Mouse (Mus musculus) left cerebral cortex, postnatal 10 days (tissue): ENCODE measurements at regions not wholly inside any gene's neighbourhood (a gene's known extent, or its start where the extent isn't known, plus 50 kb on each side); places are given as distances from the start of the nearest gene placed in this dataset.

Experiments
- DNase-seq, 2 experiments: peaks; one replicate each; pipeline ENCODE4 v3.0.0; 2021 to 2022; ENCODE audit warnings: low spot score in 2 of 2, mixed read lengths in 1 of 2; ENCODE audit errors: extremely low spot score in 1 of 2
- intact Hi-C: fragments of 180-260 bp; cut with DNase I; formaldehyde crosslinking; loops from one replicate; pipeline ENCODE4 v1.15.1; 2025

DNA sequence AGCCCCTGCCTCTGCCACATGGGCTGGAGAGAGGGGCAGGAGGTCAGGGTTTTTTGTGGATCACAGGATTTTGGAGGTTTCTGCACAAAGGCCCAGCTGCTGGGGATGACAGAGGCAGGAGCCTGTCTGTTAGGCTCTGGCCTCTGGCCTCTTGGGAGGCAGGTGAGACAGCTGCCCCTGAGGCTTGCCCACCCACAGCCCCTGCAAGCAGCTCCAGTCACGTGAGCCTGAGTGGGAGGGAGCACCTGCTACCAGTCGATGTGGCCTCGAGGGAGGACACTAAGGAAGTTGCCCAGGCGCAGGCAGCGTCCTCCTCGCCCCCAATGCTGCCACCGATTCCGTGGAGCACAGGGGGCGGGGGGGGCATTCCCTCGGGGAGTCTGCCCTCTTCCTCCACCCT, 80.3 kb downstream of the Gadd45g start:
- intact Hi-C loops: no loop called here
- no peak for DNase-seq

DNA sequence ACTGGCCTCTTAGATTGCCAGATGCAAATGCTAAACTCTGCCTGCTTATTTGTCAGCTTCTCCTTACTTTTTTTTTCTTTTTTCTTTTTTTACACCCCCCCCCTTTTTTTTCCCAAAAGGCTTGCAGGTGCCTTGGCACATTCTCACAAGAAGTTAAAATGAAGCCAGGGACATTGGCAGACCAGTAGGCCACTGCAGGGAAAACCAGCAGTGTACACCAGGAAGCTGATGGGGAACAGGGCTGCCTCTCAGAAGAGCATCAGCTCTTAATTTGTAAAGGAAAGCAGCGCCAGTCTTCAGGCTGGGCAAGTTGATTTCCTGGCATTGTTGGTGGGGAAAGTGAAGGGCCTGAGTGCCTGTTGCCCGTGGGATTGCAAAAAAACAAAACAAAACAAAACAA, 83.3 kb downstream of the Gadd45g start:
- intact Hi-C loops: no loop called here

DNA sequence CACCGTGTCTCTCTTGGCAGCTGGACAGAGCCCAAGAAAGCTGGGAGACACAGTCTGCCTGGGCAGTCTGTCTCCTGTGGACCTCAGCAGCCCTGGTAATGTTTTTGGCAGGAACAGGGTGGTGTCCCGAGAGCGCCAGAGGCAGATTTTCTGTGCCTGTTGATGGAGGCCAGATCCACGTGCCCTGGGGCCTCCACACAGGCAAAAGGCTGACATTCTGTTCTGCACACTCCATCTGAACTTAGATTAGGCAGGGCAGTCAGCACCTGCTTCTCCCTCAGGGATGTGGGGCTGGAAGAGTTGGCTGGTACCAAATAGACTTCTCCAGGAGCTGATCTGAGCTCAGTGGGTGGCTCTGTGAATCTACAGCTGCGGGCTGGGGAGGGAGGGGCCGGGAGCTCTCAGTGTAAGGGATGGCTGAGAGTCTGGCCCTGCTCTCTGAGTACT, 83.8 kb downstream of the Gadd45g start:
- peak in 1 of 2 experiments; percentile 37 for DNase-seq
- intact Hi-C loops: no loop called here

More for the DNA sequence above, 83.3 kb downstream of the Gadd45g start:
- no peak for DNase-seq

DNA sequence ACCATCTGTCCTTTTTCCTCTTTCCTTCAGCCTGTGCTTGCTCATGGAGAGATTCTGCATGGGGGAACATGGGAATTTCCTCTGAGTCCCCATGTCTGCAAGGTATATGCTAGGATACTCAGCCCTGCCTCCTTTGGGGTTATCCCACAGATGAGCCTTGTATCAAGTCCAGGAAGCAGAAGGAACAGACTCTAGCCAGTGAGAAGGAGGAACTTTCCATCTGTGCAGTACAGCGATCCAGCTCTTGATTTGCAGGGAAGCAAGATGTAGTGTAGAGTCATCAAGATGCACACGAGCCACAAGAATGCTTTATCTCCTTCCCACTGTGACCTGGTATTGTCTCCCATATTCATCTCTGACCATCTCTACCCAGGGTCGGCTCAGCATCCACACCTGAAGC, 84.5 kb downstream of the Gadd45g start:
- DNase-seq: no peak
- intact Hi-C loops: no loop called here

DNA sequence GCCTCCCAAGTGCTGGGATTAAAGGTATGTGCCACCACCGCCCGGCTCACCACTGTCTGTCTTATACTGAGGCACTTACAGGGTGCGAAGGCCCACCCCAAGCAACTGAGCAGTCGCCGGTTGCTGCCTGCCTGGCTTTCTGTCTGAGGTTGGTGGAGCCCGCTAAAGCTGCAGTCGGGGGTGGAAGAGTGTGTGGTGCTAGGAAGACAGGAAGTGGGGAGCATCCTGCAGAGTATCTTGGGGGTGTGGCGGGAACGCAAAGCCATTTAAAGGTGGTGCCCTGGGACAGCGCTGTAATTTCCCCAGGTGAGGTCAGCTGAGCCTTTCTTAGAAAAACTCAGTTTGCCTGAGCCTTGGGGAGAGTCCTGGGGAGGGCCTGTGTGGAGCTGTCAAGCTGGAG, 89.3 kb downstream of the Gadd45g start:
- intact Hi-C loops: no loop called here
- DNase-seq: no peak

DNA sequence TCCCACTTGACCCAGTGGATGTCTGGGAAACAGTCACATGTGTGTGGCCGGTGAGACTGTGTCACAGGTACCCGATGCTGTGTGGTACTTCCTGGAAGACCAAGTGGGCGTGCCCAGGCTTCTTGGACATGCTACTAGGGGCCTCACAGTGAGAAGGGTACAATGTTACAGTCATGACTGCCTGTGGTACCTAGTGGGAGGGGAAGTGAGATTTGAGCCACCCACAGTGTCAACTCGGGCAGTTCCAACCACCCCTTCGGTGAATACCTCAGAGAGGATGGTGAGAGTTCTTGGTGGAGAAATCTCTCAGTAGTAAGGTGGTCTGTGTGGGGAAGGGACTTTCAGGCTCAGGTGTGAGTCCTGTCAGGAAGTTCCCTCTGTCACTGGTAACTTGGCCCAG, 90.0 kb downstream of the Gadd45g start:
- intact Hi-C loops: no loop called here
- DNase-seq: no peak

DNA sequence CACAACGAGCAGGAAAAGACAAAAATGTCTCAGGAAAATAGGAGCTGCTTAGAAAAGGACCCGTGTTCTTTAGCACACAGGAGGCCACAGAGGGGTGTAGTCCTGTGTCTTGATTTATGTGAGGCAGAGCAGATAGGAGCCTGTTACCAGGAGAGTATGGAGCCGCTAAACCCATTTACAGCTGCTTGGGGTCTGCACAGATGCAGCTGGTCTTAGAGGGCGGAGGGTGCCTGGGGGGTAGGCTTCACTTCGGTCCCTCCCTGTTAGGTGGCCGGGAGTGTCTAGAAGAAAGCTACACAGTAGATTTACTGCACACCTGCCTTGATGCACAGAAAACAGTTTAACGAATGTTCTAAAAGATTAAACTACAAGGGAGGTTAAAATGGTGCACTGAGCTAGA, 91.4 kb downstream of the Gadd45g start:
- no peak for DNase-seq
- intact Hi-C loops: no loop called here

DNA sequence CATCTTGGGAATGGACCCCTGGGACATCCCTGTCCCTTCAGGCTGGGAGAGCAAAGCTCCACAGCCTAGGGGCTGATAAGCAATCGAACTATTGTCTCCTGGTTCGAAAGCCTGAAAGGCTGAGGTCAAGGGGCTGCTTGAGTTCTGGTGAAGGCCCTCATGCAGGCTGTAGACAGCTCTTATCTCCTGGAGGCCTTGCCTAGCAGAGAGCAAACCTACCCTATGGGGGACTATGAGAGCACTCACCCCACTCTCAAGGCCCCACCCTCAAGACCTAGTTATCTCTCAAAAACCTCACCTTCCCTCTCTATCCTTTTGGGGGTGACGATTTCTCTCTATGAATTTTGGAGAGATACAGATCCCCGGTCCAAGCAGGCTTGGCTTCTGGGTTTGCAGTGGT, 92.8 kb downstream of the Gadd45g start:
- intact Hi-C loops: no loop called here
- DNase-seq: no peak

DNA sequence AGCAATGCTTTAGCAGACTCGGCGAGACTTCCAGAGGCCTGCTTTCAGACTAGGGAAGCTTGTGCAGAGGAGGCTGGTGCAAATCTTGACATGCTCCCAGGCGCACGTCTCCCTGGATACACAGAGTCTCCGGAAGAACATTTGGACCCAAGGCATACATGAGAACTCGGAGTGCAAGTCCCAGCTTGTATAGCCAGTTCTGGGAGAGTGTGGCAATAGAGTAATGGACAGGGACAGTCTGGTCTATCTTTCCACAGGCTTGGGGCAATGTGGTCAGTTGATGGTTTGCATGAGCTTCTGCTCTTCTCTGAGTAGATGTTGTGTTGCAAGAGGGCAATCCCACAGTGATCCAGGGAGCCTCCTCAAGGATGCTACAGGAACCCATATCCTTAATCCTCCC, 93.2 kb downstream of the Gadd45g start:
- intact Hi-C loops: no loop called here
- DNase-seq: no peak

DNA sequence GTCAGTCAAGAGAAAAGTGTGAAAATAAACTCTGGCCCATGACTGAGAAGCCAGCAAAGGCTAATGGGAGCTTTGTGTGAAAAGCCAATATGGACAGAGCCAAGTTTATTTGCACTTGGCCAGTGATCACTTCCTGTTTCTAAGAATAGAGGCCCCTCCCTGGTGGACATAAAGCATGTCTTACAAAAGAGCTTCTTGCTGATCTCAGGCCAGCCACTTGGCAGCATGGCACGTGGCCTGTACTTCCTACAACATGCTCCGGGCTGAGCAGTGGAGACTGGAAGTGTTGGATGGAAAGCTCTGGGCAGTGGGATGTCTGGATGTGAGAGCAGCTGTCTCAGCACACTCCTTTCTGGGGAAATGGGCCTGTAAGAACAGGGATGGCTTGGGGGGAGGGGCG, 99.7 kb downstream of the Gadd45g start:
- DNase-seq: peak in 1 of 2 experiments; percentile 65
- intact Hi-C loops: no loop called here

DNA sequence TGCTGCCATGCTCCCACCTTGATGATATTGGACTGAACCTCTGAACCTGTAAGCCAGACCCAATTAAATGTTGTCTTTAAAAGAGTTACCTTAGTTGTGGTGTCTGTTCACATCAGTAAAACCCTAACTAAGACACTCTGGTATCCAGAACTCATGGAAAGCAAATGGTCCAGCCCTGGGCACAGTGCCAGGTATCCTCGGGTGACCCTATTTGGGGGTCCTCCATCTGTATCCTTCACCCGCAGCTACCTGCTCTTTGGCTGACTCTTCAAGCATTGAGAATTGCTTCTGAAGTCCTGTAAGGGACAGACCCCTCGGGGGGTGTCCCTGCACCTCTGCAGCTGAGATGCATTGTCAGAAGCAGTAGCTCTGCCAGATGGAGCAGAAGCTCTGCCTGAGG, 102.4 kb downstream of the Gadd45g start:
- intact Hi-C loops: no loop called here
- no peak for DNase-seq

DNA sequence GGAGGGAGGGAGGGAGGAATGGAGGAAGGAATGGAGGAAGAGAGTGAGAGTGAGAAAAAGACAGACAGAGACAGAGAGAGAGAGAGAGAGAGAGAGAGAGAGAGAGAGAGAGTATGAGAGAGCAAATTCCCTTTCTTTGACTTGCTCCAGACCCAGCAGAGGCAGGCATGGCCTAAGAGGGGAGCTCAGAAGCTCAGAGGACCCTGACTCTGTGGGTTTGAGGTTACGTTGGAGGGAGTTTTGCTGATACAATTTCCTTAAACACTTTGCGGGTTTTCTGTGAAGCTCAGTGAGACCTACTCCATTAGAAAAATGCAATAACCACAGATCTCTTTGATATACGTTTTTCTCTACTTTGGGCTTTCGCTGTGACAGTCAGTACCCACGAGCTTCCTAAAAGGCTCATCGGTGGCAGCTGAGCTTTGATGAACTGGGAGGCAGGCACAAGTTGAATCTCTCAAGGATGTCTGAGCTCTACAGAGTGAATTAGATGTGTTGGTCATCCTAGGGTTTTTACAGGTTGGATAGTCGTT, 105.1 kb downstream of the Gadd45g start:
- no peak for DNase-seq
- intact Hi-C loops: no loop called here

DNA sequence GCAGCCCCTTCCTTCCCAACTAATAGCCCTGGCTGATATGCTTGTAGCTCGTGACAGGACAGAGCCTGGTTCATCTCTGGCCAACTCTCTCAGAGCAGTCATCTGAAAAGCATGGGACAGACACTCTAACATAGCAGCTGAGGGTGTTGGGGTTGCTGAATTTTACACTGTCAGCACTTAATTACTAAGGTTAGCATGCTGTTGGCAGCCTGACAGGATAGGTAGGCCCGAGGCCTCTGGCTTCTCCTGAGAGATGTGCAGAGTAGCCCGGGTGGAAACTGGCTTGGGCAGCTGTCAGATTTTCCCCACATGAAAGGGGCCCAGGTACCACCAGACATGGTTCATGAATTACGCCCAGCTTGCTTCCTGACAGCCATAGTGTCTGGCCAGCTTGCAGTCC, 106.6 kb downstream of the Gadd45g start:
- intact Hi-C loops: no loop called here
- DNase-seq: no peak

DNA sequence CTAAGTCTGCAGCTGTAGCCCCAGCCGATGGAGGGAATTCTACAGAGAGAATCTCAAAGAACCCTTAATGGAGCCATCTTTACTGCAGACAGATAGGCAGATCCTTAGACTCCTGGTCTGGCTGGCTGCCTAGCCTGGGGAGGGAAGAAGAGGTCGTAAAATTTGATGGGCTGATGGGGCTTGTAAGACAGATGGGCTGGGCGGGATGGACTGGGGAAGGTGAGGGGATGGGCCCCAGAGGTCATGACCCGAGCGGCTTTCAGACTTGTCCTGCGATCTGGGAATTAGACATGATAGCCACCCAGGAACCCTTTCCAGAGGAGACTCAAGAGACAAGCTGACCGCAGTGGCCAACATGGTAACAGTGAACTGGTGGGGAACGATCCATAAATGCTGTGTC, 107.1 kb downstream of the Gadd45g start:
- intact Hi-C loops: no loop called here
- no peak for DNase-seq

DNA sequence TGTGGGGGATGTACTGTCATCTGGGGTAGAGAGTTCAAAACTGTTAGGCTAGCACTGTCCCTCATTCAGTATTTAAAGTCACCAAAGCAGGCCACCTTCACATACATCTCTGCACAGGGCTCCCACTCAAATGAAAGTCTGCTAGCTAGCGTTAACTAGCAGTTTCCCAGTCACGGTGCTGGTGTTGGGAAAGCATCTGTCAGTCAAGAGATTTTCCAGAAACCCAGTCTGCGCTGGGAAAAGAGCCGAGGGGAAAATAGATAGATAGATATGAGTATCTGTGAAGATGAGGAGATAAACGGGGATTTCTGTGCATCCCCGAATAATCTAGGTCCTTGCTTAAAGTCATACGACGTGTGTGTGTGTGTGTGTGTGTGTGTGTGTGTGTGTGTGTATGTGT, 110.6 kb downstream of the Gadd45g start:
- intact Hi-C loops: no loop called here

DNA sequence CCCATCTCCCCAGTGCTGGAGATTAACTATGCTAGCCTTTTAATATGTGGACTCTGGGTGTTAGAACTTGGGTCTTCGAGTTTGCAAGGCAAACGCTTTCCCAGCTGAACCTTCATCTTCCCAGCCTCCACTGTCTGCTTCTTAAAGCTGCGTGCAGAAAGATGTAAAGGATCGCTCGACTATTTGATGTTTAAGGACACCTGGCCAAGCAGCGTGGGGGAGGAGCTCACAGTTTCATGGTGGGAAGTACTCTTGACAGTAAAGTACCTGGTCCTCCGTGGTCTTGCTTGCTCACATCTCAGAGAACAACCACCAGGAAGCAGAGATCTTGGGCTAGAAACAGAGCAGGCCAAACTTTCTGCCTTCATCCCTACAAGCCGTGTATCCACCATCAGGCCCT, 113.1 kb downstream of the Gadd45g start:
- intact Hi-C loops: no loop called here
- no peak for DNase-seq

More for the DNA sequence above, 110.6 kb downstream of the Gadd45g start:
- no peak for DNase-seq

DNA sequence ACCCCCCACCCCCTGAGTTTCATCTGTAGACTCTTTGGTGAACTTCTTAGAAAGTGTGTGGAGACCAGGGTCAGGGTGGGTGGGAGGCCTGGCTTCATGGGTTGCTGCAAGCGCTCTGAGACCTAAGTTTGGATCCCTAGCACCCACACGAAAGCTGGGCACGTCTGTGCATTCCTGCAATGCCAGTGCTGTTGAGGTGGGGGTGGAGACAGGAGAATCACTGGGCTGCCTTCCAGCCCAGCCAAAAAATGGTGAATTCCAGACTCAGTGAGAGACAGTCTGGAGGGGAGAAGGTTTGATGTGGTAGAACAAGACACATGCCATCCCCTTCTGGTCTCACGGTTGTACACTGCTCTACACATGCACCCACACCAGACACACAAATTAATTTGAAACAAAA, 113.8 kb downstream of the Gadd45g start:
- intact Hi-C loops: no loop called here
- no peak for DNase-seq

DNA sequence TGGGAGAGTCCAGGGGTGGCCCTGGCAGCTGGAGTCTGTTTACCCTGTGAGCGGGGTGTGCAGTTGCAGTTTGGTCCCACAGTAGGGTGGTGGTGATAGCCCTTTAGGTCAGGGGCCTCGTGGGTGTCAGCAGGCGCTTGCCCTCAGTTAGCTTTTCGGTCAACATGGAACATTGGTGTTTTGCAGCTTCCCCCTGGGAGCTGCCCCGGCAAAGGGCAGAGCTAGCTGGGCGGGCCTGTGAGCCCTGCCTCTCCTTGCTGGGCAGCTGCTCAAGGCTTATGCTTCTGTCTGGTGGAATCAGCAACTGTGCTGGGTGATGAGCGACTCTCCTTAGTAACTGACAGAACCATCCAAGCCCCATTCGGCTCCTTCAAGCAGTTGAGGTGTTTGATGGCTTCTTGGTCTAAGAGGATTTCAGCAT, 115.7 kb downstream of the Gadd45g start:
- DNase-seq: peak in 1 of 2 experiments; percentile 47
- intact Hi-C loops: no loop called here

DNA sequence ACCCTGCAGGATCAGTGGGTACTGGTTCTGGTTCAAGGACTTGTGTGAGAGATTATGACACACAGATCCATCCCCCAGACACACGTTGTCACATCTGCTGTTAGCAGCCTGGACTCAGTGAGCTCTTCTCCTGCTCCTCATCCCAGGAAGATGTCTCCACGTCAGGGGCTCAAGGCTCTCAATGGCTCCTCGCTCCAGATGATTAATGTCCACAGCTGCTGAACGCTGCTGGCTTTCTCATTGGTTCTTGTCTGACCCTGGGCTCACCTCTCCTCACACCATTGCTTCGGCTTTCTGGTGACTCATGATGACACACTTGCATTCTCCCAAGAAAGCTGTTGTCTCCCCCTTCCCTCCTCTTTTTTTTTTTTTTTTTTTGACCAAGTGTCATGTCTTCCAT, 116.2 kb downstream of the Gadd45g start:
- no peak for DNase-seq
- intact Hi-C loops: no loop called here

DNA sequence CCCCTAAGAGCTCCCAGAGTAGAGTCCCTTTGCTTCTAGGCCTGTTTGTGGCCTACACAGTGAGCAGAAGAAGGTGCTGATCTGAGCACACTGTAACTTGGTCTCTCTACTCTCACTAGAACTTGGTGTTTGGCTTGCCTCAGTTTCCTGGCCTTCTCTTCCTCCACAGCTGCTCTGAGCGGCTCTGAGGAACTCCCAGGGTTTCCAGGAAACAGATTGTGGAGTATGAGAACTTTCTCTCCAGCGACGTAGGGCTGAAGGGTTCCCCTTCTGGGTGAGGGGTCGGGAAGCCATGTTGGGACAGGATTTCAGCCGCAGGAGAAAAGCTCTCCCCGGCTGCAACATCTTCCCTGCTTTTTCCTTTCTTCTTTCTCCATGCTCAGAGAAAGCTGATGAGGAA, 117.5 kb downstream of the Gadd45g start:
- DNase-seq: no peak
- intact Hi-C loops: no loop called here

DNA sequence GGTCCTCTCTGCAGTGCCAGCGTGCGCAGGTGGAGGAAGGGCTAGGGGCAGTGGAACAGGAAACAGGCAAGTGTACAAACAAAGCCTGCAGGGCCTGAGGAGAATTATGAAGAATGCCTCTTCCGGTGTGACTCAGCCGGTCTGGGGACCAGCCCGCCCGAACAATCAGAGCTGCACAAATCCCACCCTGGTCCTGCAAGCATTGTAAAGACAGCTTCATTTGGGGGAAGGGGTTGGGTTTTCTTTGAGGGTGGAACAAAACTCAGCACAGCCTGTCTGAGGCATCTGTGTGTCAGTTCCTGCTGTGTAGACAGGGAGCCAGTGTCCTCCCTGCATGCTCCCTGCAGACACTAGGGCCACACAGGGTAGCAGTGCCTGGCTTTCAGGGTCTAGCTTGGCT, 117.9 kb downstream of the Gadd45g start:
- intact Hi-C loops: no loop called here
- DNase-seq: peak in 1 of 2 experiments; percentile 64

DNA sequence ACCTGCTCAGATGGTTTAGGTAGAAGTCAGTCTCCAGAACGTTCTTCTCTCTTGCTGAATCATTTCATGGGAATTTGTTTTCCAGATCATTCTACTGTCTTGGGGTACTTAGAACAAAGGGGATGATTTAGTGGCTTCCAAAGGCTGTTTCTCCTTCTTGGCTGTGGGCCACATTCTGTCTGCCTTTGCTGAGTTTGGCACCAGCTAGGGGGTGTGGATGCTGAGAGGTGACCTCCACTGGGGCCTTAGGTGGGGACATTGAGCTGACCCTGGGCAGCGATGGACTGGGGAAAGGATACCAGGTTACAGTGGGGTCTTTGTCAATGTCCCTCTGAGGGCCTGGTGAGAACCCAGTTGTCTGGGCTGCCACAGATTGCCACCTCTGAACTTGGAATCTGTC, 118.4 kb downstream of the Gadd45g start:
- intact Hi-C loops: no loop called here
- DNase-seq: no peak
